Mouse (Mus musculus): ENCODE data around the gene Atp2b2. TPM values are rescaled to one million over a fixed set of nuclear protein-coding genes. Genes with fewer than 3 reads are reported as not detected.

The Atp2b2 gene
- total RNA-seq, 2 experiments from 2014 or later = 0.49 to 0.69 TPM

Small RNA genes within 50 kb of the gene (microRNA-seq; reads per million reads assigned to microRNA genes)
- 1.1 to 1.3 reads per million in 2 experiments for gene Mir7042

Other genes starting within 250 kb of the Atp2b2 start
- not detected for gene Slc6a11, start 88.6 kb upstream of the Atp2b2 start, total RNA-seq (2021)
- gene Slc6a1, start 240.0 kb upstream of the Atp2b2 start, total RNA-seq (2021) = under 1 TPM in 1 of 2 experiments, not detected in 1; 0.07 TPM

Measured in heart, postnatal 14 days (tissue).